In the genomic region with DNA sequence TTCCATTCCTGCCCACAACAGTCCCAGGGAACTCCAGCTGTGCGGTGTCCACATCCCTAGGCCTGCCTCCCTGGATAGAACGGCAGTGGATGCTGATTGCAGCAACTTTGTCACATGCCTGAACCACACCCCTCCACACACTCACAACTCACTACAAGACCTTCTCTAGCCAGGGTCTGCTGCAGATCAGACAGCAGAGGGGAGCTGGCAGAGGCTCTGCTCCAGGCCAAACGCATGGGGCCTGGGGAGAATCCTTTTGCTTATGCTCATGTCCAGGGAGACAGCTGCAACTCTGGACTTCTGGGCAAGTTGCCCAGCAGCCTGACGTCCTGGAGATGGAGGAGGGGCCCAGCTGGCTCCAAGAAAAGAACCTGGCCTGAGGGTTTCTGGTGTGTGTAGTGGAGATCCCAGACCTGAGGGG, we compare ENCODE assay signal across 8 mouse cellular contexts.
DNase-seq lines count a peak whose midpoint lies in the region; ATAC-seq and TF ChIP-seq lines count a peak whose summit lies in the region.
"Had no signal": no experiment of that assay in that cellular context is flagged by ENCODE, and none has a peak within 500 bp of the region (broad histone marks: within the 10 kb centered on the region; RNA-seq: fewer than 3 reads in every experiment).

No protein-coding gene starts in this region.

- no peaks in the 10 kb centered on the region for H3K27me3 ChIP-seq in hindbrain, embryonic 13.5 days
- H3K27me3 ChIP-seq in limb, embryonic 10.5 days (ENCODE audit: low read depth, poor library complexity, severe bottlenecking), result no peaks in the 10 kb centered on the region
- no peaks in the 10 kb centered on the region for H3K27me3 ChIP-seq in midbrain, postnatal 0 days (ENCODE audit: insufficient read depth, low read length)

- ATAC-seq in hindbrain, embryonic 13.5 days (ENCODE audit: low FRiP score), result peak; percentile 81
- peak; percentile 66 for ATAC-seq in midbrain, postnatal 0 days (ENCODE audit: low FRiP score)

- no peak for TF ChIP-seq CTCF in midbrain, postnatal 0 days (IDR thresholded peaks at IDR 0.05)

- WGBS in hindbrain, embryonic 13.5 days, result 28% methylated on average over 4 of the region's 4 CpGs
- 63% methylated on average over 4 of the region's 4 CpGs for WGBS in limb, embryonic 10.5 days
- 26% methylated on average over 4 of the region's 4 CpGs for WGBS in midbrain, postnatal 0 days

- H3K4me2 ChIP-seq in hindbrain, embryonic 13.5 days, result no peak overlapping the region
- no peak overlapping the region for H3K4me2 ChIP-seq in midbrain, postnatal 0 days (ENCODE audit: low read depth, low read length, poor library complexity, severe bottlenecking)

- no peaks in the 10 kb centered on the region for H3K9me3 ChIP-seq in hindbrain, embryonic 13.5 days
- no peaks in the 10 kb centered on the region for H3K9me3 ChIP-seq in limb, embryonic 10.5 days (replicated peaks)
- no peaks in the 10 kb centered on the region for H3K9me3 ChIP-seq in midbrain, postnatal 0 days (ENCODE audit: low read length)

- H3K4me3 ChIP-seq in hindbrain, embryonic 13.5 days, result no peak overlapping the region
- no peak overlapping the region for H3K4me3 ChIP-seq in limb, embryonic 10.5 days
- no peak overlapping the region for H3K4me3 ChIP-seq in midbrain, postnatal 0 days (ENCODE audit: low read depth, low read length)
- H3K4me3 ChIP-seq: megakaryocyte, embryonic 14.5 days had no signal

- H3K4me1 ChIP-seq in hindbrain, embryonic 13.5 days (replicated peaks), result peaks cover 62% of the 10 kb centered on the region
- H3K4me1 ChIP-seq in limb, embryonic 10.5 days, result peaks cover 13% of the 10 kb centered on the region
- peaks cover 10% of the 10 kb centered on the region; the same call in 1 of the 2 replicates for H3K4me1 ChIP-seq in midbrain, postnatal 0 days (ENCODE audit: insufficient read depth, low read length)

- peak overlapping the region; percentile 73 for H3K27ac ChIP-seq in hindbrain, embryonic 13.5 days
- H3K27ac ChIP-seq in limb, embryonic 10.5 days, result 0 out of 2 replicates have a peak overlapping the region, but pooled peaks have one; percentile 14
- no peak overlapping the region for H3K27ac ChIP-seq in midbrain, postnatal 0 days (ENCODE audit: low read depth, low read length)

- H3K36me3 ChIP-seq in hindbrain, embryonic 13.5 days, result no peaks in the 10 kb centered on the region
- no peaks in the 10 kb centered on the region for H3K36me3 ChIP-seq in limb, embryonic 10.5 days
- no peaks in the 10 kb centered on the region for H3K36me3 ChIP-seq in midbrain, postnatal 0 days (ENCODE audit: insufficient read depth, low read length)

- H3K9ac ChIP-seq in hindbrain, embryonic 13.5 days, result 0 out of 2 replicates have a peak overlapping the region, but pooled peaks have one; percentile 20
- no peak overlapping the region for H3K9ac ChIP-seq in midbrain, postnatal 0 days (replicated peaks; ENCODE audit: low read length, poor library complexity, severe bottlenecking)

- DNase-seq in adipocyte (ENCODE audit: low spot score), result peak; percentile 91
- DNase-seq in cerebellum, adult 18-20 months, result peak; percentile 11 to 16
- DNase-seq in gastrocnemius, adult 8-10 months (ENCODE audit: low spot score in 2 of 2), result peak; percentile 54 to 78
- no peak for DNase-seq in limb, embryonic 10.5 days (ENCODE audit: low spot score)
- peak; percentile 89 for DNase-seq in midbrain, postnatal 0 days (ENCODE audit: low spot score)
- peak; percentile 60 for DNase-seq in yolk sac, embryonic 10.5 days (ENCODE audit: low spot score)
